Mouse (Mus musculus) central nervous system, embryonic 11.5 days (tissue): ENCODE data around the gene Avpr2. TPM values are rescaled to one million over a fixed set of nuclear protein-coding genes. Genes with fewer than 3 reads are reported as not detected.

ENCODE experiments used
- polyA plus RNA-seq: library from polyadenylated mRNA; depleted of rRNA; stranded (reverse); fragments of >200 nt; gene quantifications from 2 replicates; pipeline ENCODE4 v1.2.3, GENCODE M21; 2012; rRNA removed

The Avpr2 gene
- polyA plus RNA-seq, result 0.05 TPM in 1 of 2 replicates, not detected in the other

GRCm38 (mm10) chrX:73891551-73892152, at the start of gene Avpr2:
Gene Avpr2, plus strand, starts transcription at chrX:73892102.

DNA sequence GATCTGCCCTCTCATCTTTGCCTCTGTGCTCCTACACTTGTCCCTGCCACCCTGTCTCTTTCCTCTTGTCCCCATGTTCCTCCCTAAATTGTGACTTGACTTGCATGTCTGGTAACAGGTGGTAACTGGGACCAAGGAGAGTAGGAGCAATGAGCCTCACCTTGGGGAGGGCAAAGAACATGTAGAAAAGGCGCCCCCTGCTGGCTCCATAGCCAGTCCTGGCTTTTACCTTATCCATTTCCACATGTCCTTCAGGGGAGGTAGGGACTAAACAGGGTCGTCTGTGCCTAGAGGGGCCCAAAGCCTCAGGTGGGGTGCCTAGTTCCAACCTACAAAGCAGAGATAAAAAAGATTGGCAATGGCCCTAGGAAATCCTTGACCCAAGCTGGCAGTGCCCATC, 3.8 kb downstream of the Avpr2 start, which contains the start of gene L1cam:
L1cam (minus strand) TSS at position 387 of the 400 bp plus-strand sequence.

DNA sequence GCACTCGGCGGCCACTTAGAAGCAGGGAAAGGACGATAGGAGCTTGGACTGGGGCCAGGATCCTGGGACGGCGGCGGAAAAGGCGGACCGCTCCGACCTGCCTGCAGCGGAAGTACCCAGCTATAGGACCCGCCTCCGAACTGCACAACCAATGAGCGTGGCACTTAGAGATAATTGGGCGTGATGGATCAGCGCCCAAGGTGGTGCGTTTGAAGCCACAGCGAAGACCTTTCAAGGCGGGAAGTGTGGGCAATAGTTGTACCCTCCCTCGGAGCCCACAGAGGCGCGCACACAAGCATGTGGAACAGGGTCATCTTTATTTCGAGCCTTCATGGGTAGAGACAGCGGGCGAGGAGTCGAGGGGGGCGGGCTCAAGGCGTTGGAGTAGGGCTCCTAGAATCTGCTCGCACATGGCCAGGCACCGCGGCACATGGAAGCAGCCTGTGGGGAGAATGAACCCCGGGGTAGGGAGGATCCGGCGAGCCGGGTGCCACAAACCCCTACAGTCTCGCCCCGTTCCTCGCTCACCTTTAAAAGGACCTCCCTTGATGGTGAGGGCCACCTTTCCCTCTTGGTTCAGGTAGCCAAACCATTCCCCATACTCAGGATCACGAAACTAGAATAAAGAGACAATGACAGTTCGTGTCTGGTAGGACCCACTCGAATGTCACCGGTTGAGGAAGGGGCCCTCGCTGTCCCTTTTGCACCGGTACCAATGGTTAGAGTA, 30.1 kb downstream of the Avpr2 start, which contains the start of the genes Arhgap4 and Naa10:
Arhgap4 (minus strand) TSS at position 48 of the 727 bp plus-strand sequence.
Naa10 (minus strand) TSS at position 122 of the 727 bp plus-strand sequence.

DNA sequence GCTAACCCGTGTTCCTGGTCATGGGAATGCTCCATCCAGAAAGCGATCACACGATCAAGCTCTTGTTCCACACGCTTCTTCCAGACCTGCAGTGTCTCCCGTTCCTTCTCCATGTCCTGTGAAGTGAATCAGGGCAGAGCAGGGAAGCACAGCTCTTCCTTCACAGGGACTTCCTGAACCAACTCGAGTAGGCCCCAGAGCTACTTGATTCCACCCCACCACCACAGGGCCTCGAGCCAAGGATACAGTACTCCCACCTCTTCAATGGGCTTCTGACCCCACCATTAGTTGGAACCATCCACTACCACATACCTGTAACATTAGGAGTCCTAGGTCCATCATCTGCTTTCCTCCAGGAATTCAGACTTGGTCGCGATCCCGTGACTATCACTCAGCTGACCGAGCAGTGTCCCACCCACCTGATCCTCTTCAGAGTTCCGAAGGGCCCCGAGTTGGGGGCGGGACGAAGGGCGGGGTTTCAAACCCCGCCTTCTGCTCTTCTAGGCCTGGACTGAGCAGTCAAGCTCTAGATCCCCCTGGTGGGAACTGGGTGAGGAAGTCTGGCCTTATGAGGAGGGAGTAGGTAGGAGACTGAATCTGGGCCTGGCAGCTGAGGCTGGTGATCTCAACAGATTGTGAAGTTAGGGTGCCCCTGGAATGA, 38.6 kb downstream of the Avpr2 start, which contains the start of gene Renbp:
Renbp (minus strand) TSS at position 449 of the 661 bp plus-strand sequence.

Other genes starting within 250 kb of the Avpr2 start
- gene Pnck, start 232.0 kb upstream of the Avpr2 start, polyA plus RNA-seq, result 17.0 TPM in 2 replicates
- gene Slc6a8, start 219.0 kb upstream of the Avpr2 start, polyA plus RNA-seq, result 30.6 and 49.4 TPM in 2 replicates
- 71.0 and 75.1 TPM in 2 replicates for gene Bcap31, start 175.9 kb upstream of the Avpr2 start, polyA plus RNA-seq
- 10.3 and 12.6 TPM in 2 replicates for gene Abcd1, start 175.5 kb upstream of the Avpr2 start, polyA plus RNA-seq
- 0.22 and 0.41 TPM in 2 replicates for gene Plxnb3, start 135.0 kb upstream of the Avpr2 start, polyA plus RNA-seq
- 1.1 and 5.5 TPM in 2 replicates for gene Srpk3, start 117.7 kb upstream of the Avpr2 start, polyA plus RNA-seq
- 167 and 344 TPM in 2 replicates for gene Idh3g, start 105.2 kb upstream of the Avpr2 start, polyA plus RNA-seq
- 83.3 and 142 TPM in 2 replicates for gene Ssr4, start 105.1 kb upstream of the Avpr2 start, polyA plus RNA-seq
- 23.2 and 40.3 TPM in 2 replicates for gene Pdzd4, start 67.1 kb upstream of the Avpr2 start, polyA plus RNA-seq
- gene L1cam, start 4.0 kb downstream of the Avpr2 start, polyA plus RNA-seq, result 29.2 and 43.4 TPM in 2 replicates
- 4.8 and 5.8 TPM in 2 replicates for gene Arhgap4, start 29.8 kb downstream of the Avpr2 start, polyA plus RNA-seq
- 126 and 150 TPM in 2 replicates for gene Naa10, start 29.8 kb downstream of the Avpr2 start, polyA plus RNA-seq
- 18.6 and 27.2 TPM in 2 replicates for gene Renbp, start 38.7 kb downstream of the Avpr2 start, polyA plus RNA-seq
- 49.0 and 83.0 TPM in 2 replicates for gene Hcfc1, start 74.3 kb downstream of the Avpr2 start, polyA plus RNA-seq
- 53.1 and 61.3 TPM in 2 replicates for gene Irak1, start 131.8 kb downstream of the Avpr2 start, polyA plus RNA-seq
- gene Opn1mw, start 235.4 kb downstream of the Avpr2 start, polyA plus RNA-seq, result not detected in 2 replicates
- gene Mecp2, start 243.3 kb downstream of the Avpr2 start, polyA plus RNA-seq, result 19.8 and 22.4 TPM in 2 replicates